Mouse (Mus musculus): Measurements from ENCODE around the gene Rell1. TPM values are rescaled to one million over a fixed set of nuclear protein-coding genes. Genes with fewer than 3 reads are reported as not detected.

Rell1 gene
- 10 to 100 TPM in 1 of 2 experiments, 1 to 10 TPM in 1; 9.0 to 13.5 TPM for total RNA-seq (2021)
- long read RNA-seq, experiment 1, transcript Rell1-204 (7 exons, 3,241 nt) = major isoform, 8 of 9 reads
- long read RNA-seq, experiment 1, partial matches to known transcripts = 0 of 9 reads
- long read RNA-seq, experiment 1, other reads (novel, unspliced or antisense) = 1 of 9 reads
- long read RNA-seq, experiment 2, transcript Rell1-204 (7 exons, 3,241 nt) = major isoform, 5 of 7 reads
- long read RNA-seq, experiment 2, partial matches to known transcripts = 1 of 7 reads
- long read RNA-seq, experiment 2, other reads (novel, unspliced or antisense) = 1 of 7 reads

DNA sequence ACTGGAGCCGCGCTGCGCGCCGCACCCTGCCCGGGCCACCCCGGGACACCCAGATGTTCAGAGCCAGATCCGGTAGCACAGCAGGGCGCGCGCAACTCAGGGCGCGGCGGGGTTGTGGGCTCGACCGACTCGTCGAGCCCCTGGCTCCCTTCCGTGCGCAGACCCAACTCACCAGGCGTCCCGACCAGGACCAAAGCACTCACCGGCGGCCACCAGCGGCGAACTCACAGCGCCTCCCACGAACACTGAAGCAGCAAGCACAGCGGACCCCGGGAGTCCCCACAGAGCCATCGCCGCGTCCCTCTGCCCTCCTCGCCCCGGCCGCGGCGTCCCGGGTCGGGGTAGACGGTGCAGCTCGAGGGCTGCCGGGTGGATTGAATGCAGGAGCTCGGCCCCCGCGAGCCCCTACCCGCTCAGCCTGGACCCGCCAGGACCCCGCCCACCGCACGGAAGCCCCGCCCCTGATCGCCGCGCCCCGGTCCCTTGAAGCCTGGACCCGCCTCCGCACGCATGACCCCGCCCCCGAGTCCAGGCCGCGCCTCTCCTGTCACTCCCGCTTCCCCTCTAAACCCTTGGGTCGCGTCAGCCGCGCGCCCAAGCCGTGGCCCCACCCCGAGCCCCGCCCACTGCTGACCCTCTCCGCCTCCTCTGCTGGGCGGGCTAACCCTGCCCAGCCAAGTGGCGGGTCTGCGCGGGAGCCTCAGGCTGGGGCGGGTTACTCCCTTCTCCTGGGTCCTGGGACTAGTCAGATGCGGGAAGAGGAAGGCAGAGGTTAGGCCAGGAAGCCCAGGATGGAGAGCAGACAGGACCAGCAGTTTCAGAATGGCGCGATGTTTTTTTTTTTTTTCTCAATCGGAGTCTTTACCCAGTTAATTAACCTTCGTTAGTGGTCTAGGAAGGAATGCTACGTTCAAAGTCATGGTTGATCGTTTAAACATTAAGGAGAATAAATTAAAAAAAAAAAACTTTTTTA lies at the start of gene Rell1:
Gene Rell1 (minus strand): TSS at position 455 of the 973 bp plus-strand sequence.
- DNase-seq (ENCODE audit: low spot score in 2 of 2) = peak; percentile 92 to 93
- Histone ChIP-seq H3K4me3 (peak within 1 kb of the TSS; percentile 73), H3K27ac (peak within 1 kb of the TSS; percentile 87)
- TF ChIP-seq CTCF (conservative IDR thresholded peaks at IDR 0.05) = peak; percentile 27; the same call in 1 of the 2 replicates

DNA sequence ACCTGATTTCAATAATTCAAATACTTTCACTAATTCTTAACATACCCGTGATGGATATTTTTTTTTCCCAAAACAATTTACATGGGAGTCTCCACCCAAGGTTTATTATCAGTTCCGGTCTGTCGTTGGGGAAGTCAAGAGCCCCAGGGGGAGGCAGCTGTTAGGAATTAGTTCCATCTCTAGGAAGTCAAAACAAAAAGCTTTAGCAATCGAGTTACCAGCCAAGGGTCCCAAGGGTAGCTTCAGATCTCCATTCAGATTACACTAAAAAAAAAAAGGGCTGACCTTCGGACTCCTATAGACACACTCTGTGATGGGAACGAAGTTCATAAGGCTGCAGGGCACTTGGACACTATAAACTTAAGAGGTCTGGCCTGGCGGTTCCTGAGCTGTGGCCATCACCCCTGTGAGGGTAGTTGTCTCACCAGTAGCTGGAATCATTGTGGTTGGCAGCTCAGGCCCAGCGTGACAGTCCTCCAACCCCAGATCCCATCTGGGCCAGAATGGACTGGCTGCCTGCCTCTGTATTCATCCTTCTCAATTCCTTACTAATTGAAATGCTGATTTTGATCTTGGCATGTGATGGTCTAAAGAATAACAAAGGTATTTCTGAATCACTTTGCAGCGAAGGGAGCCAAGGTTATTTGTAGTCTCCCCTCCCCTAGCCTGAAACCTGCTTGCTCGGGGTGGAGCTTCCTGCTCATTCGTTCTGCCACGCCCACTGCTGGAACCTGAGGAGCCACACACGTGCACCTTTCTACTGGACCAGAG lies 44.1 kb upstream of the Rell1 start:
- Histone ChIP-seq H3K27ac (no peak overlapping the region), H3K4me3 (no peak overlapping the region)
- no peak for DNase-seq (ENCODE audit: low spot score in 2 of 2)
- TF ChIP-seq CTCF (conservative IDR thresholded peaks at IDR 0.05) = no peak

- Histone ChIP-seq H3K27ac (no peak overlapping the region), H3K4me3 (no peak overlapping the region)
- TF ChIP-seq CTCF (conservative IDR thresholded peaks at IDR 0.05) = no peak
- DNase-seq (ENCODE audit: low spot score in 2 of 2) = no peak
Measured at GRCm38 (mm10) chr5:64006548-64006947, 37.9 kb upstream of the Rell1 start.

- H3K27ac ChIP-seq = no peak overlapping the region
- no peak for DNase-seq (ENCODE audit: low spot score in 2 of 2)
- no peak overlapping the region for H3K4me3 ChIP-seq
- TF ChIP-seq CTCF (conservative IDR thresholded peaks at IDR 0.05) = no peak
Measured at GRCm38 (mm10) chr5:64003302-64003701, 34.6 kb upstream of the Rell1 start.

- TF ChIP-seq CTCF (conservative IDR thresholded peaks at IDR 0.05) = no peak
- no peak overlapping the region for H3K27ac ChIP-seq
- H3K4me3 ChIP-seq = no peak overlapping the region
- no peak for DNase-seq (ENCODE audit: low spot score in 2 of 2)
Measured at GRCm38 (mm10) chr5:63993865-63994264, 25.2 kb upstream of the Rell1 start.

DNA sequence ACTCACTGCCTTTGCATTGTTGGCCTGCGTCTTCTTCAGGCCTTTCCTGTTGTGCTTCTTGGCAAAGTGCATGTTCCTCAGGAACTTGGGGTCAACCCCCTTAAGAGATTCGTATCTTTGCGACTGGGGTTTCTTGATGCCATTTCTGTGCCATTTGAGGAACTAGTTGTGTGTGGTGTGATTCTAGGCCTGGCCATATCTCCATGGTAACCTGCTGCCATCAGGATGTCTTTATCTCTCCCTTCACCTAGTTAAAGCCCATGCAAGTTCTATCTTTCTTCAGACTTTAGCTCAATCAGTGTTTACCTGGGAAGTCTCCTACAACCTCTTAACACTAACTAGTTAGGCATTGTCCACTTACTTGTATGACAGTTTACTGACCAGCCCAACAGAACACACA lies 22.0 kb upstream of the Rell1 start:
- no peak for DNase-seq (ENCODE audit: low spot score in 2 of 2)
- TF ChIP-seq CTCF (conservative IDR thresholded peaks at IDR 0.05) = no peak
- H3K27ac ChIP-seq = no peak overlapping the region
- H3K4me3 ChIP-seq = no peak overlapping the region

GRCm38 (mm10) chr5:63986337-63986736 lies 17.6 kb upstream of the Rell1 start:
- no peak for TF ChIP-seq CTCF (conservative IDR thresholded peaks at IDR 0.05)
- DNase-seq (ENCODE audit: low spot score in 2 of 2) = no peak
- H3K4me3 ChIP-seq = no peak overlapping the region
- no peak overlapping the region for H3K27ac ChIP-seq

- no peak overlapping the region for H3K27ac ChIP-seq
- TF ChIP-seq CTCF (conservative IDR thresholded peaks at IDR 0.05) = no peak
- DNase-seq (ENCODE audit: low spot score in 2 of 2) = no peak
- H3K4me3 ChIP-seq = no peak overlapping the region
Measured at GRCm38 (mm10) chr5:63982296-63982695, 13.6 kb upstream of the Rell1 start.

DNA sequence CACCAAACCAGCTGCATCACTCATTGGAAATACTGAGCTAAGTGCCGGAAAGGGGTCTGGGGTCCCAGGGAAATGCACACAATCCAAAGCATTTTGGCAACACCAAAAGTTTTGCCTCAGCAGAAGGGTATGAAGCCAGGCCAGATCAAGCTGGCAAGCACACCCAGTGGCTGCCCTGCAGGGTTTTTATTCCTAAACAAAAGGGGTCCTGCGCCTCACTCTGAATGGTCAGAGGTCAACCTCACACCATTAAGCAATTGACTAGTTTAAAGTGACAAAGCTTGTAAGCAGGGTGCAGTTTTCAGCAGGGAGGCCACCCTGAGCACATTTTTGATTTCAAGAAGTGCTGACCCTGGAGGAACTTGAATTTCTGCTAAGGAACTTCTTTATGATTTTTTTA lies 2.3 kb upstream of the Rell1 start:
- H3K27ac ChIP-seq = no peak overlapping the region
- no peak for TF ChIP-seq CTCF (conservative IDR thresholded peaks at IDR 0.05)
- no peak overlapping the region for H3K4me3 ChIP-seq
- no peak for DNase-seq (ENCODE audit: low spot score in 2 of 2)

- no peak for DNase-seq (ENCODE audit: low spot score in 2 of 2)
- Histone ChIP-seq H3K27ac (no peak overlapping the region), H3K4me3 (no peak overlapping the region)
- no peak for TF ChIP-seq CTCF (conservative IDR thresholded peaks at IDR 0.05)
Measured at GRCm38 (mm10) chr5:63970281-63970732, 1.6 kb upstream of the Rell1 start.

DNA sequence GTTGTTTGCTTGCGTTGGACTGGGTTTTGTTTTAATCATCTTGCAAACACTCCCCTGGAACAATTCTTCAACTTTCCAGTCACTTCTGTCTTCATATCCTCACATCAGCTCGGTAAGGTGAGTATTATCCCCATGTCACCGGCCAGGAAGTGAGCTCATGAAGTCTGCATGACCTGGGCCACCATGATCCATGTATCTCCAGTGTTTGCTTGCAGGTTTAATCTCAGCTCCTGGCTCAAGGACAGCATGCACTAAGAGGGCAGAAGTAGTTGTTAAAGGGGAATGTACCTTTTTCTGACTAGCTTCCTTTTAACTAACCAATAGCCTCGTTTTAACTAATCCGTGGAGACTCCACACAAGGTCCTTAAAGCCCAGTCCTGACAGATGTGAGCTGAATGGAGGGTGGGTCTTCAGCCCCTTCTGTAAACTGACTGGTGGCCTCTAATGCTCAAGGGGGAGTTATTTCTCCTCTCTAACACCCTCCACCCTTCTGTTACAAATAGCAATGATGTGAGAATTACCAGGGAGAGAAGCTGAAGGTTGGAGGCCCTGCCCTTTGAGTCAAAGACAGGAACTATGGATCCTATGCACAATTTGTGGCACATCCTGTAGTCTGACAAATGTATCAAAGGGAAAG lies 897 bp upstream of the Rell1 start:
- DNase-seq (ENCODE audit: low spot score in 2 of 2) = no peak
- no peak for TF ChIP-seq CTCF (conservative IDR thresholded peaks at IDR 0.05)
- H3K4me3 ChIP-seq = peak overlapping the region; percentile 73
- peak overlapping the region; percentile 58; the same call in 1 of the 2 replicates for H3K27ac ChIP-seq

DNA sequence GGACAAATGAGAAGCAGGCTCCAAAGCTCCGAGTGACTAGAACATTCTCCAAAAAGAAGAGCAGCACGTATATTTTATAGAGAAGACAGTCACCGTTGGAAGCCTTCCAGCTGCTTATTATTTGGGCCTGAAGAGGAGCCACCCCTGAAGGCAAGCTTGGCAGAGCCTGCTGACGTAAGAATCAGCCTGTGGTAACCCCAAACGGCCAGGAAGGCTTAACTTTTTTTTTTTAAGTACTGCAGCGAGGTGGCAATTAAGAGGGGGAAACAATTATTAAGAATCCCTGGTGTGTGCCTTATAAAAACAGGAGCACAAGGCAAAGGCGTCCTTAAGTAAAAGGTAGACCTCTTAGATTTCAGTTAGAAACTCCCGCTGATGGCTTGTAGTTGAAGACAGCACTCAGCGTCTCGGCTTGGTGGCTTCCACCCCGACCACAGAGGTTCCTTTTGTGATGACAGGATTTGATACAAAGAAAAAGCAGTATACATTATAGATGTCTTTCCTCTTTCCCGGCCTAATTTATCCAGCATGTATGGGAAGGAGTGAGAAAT lies 1.0 kb downstream of the Rell1 start:
- no peak for TF ChIP-seq CTCF (conservative IDR thresholded peaks at IDR 0.05)
- DNase-seq (ENCODE audit: low spot score in 2 of 2) = no peak
- Histone ChIP-seq H3K4me3 (peak overlapping the region; percentile 73), H3K27ac (peak overlapping the region; percentile 87; the same call in 1 of the 2 replicates)
